Mouse (Mus musculus) mammary gland, adult 2 months (tissue): ENCODE results near the gene Cfap69. TPM values are rescaled to one million over a fixed set of nuclear protein-coding genes. Genes with fewer than 3 reads are reported as not detected.

Source experiments
- polyA plus RNA-seq: library from polyadenylated mRNA; depleted of rRNA; stranded (reverse); fragments of >200 nt; gene quantifications from 2 replicates; pipeline ENCODE4 v1.2.3, GENCODE M21; 2012; ENCODE audit warnings: low replicate concordance; rRNA removed

Gene Cfap69
- polyA plus RNA-seq, result 0.37 and 0.56 TPM in 2 replicates

GRCm38 (mm10) chr5:5663655-5664370 is at the start of gene Cfap69:
Gene Cfap69, minus strand, starts transcription at chr5:5664239.

GRCm38 (mm10) chr5:5693956-5694653 is 30.1 kb upstream of the Cfap69 start, which contains the start of gene Steap2:
Gene Steap2, minus strand, starts transcription at chr5:5694578.

GRCm38 (mm10) chr5:5573749-5574317 is 90.2 kb downstream of the Cfap69 start, which contains the start of gene Gm8773:
Gene Gm8773, plus strand, starts transcription at chr5:5573799.

GRCm38 (mm10) chr5:5559079-5559740 is 104.8 kb downstream of the Cfap69 start, which contains the start of gene Gtpbp10:
Gene Gtpbp10, minus strand, starts transcription at chr5:5559538.

Other genes starting within 250 kb of the Cfap69 start
- 4.7 and 13.6 TPM in 2 replicates for gene Cdk14, start 243.9 kb downstream of the Cfap69 start, polyA plus RNA-seq
- gene 1700015F17Rik, start 185.1 kb downstream of the Cfap69 start, polyA plus RNA-seq, result not detected in 2 replicates
- 11.3 and 21.2 TPM in 2 replicates for gene Cldn12, start 149.3 kb downstream of the Cfap69 start, polyA plus RNA-seq
- 1.2 and 3.4 TPM in 2 replicates for gene Gtpbp10, start 104.7 kb downstream of the Cfap69 start, polyA plus RNA-seq
- 0.47 and 0.62 TPM in 2 replicates for gene Gm8773, start 90.4 kb downstream of the Cfap69 start, polyA plus RNA-seq
- 3.4 and 6.7 TPM in 2 replicates for gene Steap2, start 30.3 kb upstream of the Cfap69 start, polyA plus RNA-seq
- gene Steap1, start 85.1 kb upstream of the Cfap69 start, polyA plus RNA-seq, result 0.35 and 0.76 TPM in 2 replicates